Mouse (Mus musculus) liver, embryonic 11.5 days (tissue): ENCODE data around the gene Ikzf3. TPM values are rescaled to one million over a fixed set of nuclear protein-coding genes. Genes with fewer than 3 reads are reported as not detected.

Source experiments
- ATAC-seq: fragments of 200-750 bp; cut with Nextera tagmentation; replicated peaks from 2 replicates; pipeline ENCODE4 v1.8.0; 2017; ENCODE audit warnings: moderate number of reproducible peaks, mild to moderate bottlenecking, moderate TSS enrichment, moderate library complexity; ENCODE audit not compliant: low FRiP score
- DNase-seq: peaks from one replicate; pipeline ENCODE4 v3.0.0-alpha.2; 2017; ENCODE audit warnings: low spot score
- H3K27ac ChIP-seq: fragments of 300-500 bp; sonication (generic); 2 replicates; pipeline ENCODE4 v1.5.1; 2014; ENCODE audit warnings: mild to moderate bottlenecking, low read depth, low read length, control low read depth
- H3K27me3 ChIP-seq: fragments of 300-500 bp; sonication (generic); replicated peaks from 2 replicates; pipeline ENCODE4 v1.6.1; 2014; ENCODE audit warnings: low read length, mixed read lengths; ENCODE audit not compliant: control insufficient read depth, insufficient read depth
- H3K36me3 ChIP-seq: fragments of 300-500 bp; sonication (generic); 2 replicates; pipeline ENCODE4 v1.6.1; 2014; ENCODE audit warnings: mild to moderate bottlenecking, low read length, moderate library complexity, mixed read lengths; ENCODE audit not compliant: control insufficient read depth, insufficient read depth
- H3K4me1 ChIP-seq: fragments of 300-500 bp; sonication (generic); replicated peaks from 2 replicates; pipeline ENCODE4 v1.6.1; 2014; ENCODE audit warnings: low read length, mixed read lengths; ENCODE audit not compliant: control insufficient read depth, insufficient read depth
- H3K4me2 ChIP-seq: fragments of 300-500 bp; sonication (generic); 2 replicates; pipeline ENCODE4 v1.6.1; 2014; ENCODE audit warnings: mild to moderate bottlenecking, control low read depth, moderate library complexity
- H3K4me3 ChIP-seq: fragments of 300-500 bp; sonication (generic); 2 replicates; pipeline ENCODE4 v1.5.1; 2014; ENCODE audit warnings: low read depth, low read length, control low read depth
- H3K9ac ChIP-seq: fragments of 300-500 bp; sonication (generic); 2 replicates; pipeline ENCODE4 v1.6.1; 2014; ENCODE audit warnings: low read depth, low read length, control low read depth
- H3K9me3 ChIP-seq: fragments of 300-500 bp; sonication (generic); 2 replicates; pipeline ENCODE4 v1.6.1; 2016; ENCODE audit warnings: low read length, inconsistent platforms, mixed read lengths; ENCODE audit not compliant: control insufficient read depth
- WGBS: fragments of 180-500 bp; shearing (Covaris S2); extraction: QIAGEN DNeasy Blood & Tissue Kit; methylation state at CpG from one replicate; pipeline ENCODE4 v1.1.7; 2014; 5-methylcytosine and 5-hydroxymethylcytosine counted together
- polyA plus RNA-seq: library from polyadenylated mRNA; unstranded; fragments of >200 nt; fragmentation: Nextera tagmentation; extraction: Ambion mirVana; gene quantifications from 2 replicates; pipeline ENCODE4 v1.2.1, GENCODE M21; 2014

Gene Ikzf3
- polyA plus RNA-seq, 1 experiment from 2014 or later = 0.04 TPM

DNA sequence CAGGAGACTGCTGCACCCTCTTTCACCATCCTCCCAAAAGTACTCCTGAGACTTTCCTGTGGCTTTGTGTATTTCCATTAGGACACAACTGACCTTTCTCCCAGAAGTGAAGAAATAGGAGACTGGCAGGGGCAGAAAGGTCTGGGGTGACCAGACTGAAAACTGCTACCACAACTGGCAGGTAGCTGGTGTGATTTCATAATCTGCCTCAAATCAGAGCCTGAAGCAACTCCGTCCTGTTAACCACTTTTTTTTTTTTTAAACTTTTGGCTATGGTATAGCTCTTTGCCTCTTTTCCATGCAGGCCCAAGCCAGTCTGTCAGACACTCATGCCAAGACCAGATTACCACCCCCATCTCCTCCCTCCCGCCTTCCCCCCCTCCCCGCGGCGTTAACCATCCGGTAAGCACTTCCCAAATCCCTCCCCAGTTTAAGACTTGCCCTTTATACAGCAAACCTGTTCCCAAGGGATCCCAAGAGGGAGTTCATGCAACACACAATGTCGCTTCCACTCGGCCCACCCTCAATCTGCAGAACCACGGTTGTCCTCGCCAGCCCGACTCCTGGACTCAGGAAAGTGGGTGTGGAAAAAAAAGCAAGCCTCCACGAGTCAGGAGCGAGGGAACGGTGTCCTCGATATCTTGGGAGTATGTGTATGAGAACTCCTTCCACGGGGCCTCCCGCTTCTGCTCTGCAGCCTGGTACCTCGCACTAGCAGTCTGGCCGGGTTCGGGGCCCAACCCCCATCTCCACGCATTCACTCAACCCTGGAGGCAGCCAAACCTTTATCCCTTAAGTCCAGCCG is 40.5 kb upstream of the Ikzf3 start:
- H3K9me3 ChIP-seq = no peaks in the 10 kb centered on the region
- 2% methylated on average over 22 of the region's 22 CpGs for WGBS
- no peak for ATAC-seq

GRCm38 (mm10) chr11:98584629-98585177 is 38.9 kb upstream of the Ikzf3 start:
- Histone ChIP-seq H3K4me3 (peak overlapping the region; percentile 70; the same call in 1 of the 2 replicates), H3K4me2 (peak overlapping the region; percentile 89), H3K9ac (peak overlapping the region; percentile 53), H3K27me3 (no peaks in the 10 kb centered on the region), H3K36me3 (peaks cover 9% of the 10 kb centered on the region; the same call in 1 of the 2 replicates), H3K9me3 (no peaks in the 10 kb centered on the region), H3K27ac (peak overlapping the region; percentile 99; the same call in 1 of the 2 replicates), H3K4me1 (peaks cover 82% of the 10 kb centered on the region)
- ATAC-seq (no peak), DNase-seq (no peak)
- WGBS = 87% methylated on average over 6 of the region's 6 CpGs

More for the DNA sequence above, 40.5 kb upstream of the Ikzf3 start:
- H3K27me3 ChIP-seq = no peaks in the 10 kb centered on the region
- H3K4me1 ChIP-seq = peaks cover 66% of the 10 kb centered on the region
- H3K4me3 ChIP-seq = peak overlapping the region; percentile 70
- DNase-seq = no peak
- peak overlapping the region; percentile 23 for H3K27ac ChIP-seq
- peaks cover 8% of the 10 kb centered on the region; the same call in 1 of the 2 replicates for H3K36me3 ChIP-seq
- peak overlapping the region; percentile 75 for H3K9ac ChIP-seq
- H3K4me2 ChIP-seq = peak overlapping the region; percentile 89

DNA sequence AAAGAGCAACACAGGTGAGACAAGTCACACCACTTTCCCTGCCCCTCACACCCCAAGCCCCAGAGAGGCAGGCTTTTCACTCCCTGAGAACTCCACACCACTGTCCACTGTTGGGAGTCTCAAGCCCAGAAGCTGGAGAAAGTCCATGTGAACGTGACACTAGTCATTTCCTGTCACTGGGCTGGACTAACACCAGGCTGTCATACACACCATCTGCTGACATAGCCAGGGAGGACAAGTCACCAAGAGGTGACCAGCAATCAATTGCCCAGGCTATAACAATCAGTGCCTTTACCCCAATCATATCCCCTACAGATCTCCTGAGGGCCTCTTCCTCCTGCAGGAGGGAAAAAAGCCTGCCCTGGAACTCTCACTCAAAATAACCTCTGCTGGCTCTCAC is 38.3 kb upstream of the Ikzf3 start:
- peak overlapping the region; percentile 99 for H3K27ac ChIP-seq
- 45% methylated on average over 1 of the region's 1 CpGs for WGBS
- peak overlapping the region; percentile 89 for H3K4me2 ChIP-seq
- peak overlapping the region; percentile 34; the same call in 1 of the 2 replicates for H3K9ac ChIP-seq
- H3K4me3 ChIP-seq = no peak overlapping the region
- peaks cover 78% of the 10 kb centered on the region for H3K4me1 ChIP-seq
- H3K27me3 ChIP-seq = no peaks in the 10 kb centered on the region
- no peak for ATAC-seq
- no peaks in the 10 kb centered on the region for H3K9me3 ChIP-seq
- no peak for DNase-seq
- H3K36me3 ChIP-seq = peaks cover 10% of the 10 kb centered on the region; the same call in 1 of the 2 replicates

GRCm38 (mm10) chr11:98583571-98583970 is 37.7 kb upstream of the Ikzf3 start:
- Histone ChIP-seq H3K27me3 (no peaks in the 10 kb centered on the region), H3K9me3 (no peaks in the 10 kb centered on the region), H3K27ac (peak overlapping the region; percentile 99), H3K9ac (peak overlapping the region; percentile 83), H3K4me1 (peaks cover 72% of the 10 kb centered on the region), H3K4me3 (peak overlapping the region; percentile 41), H3K36me3 (peaks cover 10% of the 10 kb centered on the region; the same call in 1 of the 2 replicates), H3K4me2 (peak overlapping the region; percentile 89)
- WGBS = 10% methylated on average over 3 of the region's 3 CpGs
- ATAC-seq (peak; percentile 30; the same call in 1 of the 2 replicates), DNase-seq (no peak)

DNA sequence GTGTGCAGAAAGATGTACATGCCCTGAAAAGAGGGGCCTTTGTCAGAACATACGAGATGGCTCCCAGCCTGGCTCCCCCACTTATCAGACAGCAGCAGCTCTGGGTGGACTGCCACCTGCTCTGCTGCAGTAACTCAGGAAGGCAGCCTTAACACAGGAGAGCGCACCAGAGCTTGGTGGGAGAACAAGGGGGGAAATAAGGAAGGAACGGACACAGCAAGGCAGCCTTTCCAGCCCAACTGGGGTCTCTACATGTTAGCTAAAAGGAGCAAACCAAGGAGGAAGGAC is 37.4 kb upstream of the Ikzf3 start:
- 49% methylated on average over 3 of the region's 3 CpGs for WGBS
- Histone ChIP-seq H3K9ac (peak overlapping the region; percentile 83), H3K36me3 (peaks cover 10% of the 10 kb centered on the region; the same call in 1 of the 2 replicates), H3K4me3 (peak overlapping the region; percentile 41), H3K4me1 (peaks cover 69% of the 10 kb centered on the region), H3K4me2 (peak overlapping the region; percentile 89), H3K27ac (peak overlapping the region; percentile 99), H3K9me3 (no peaks in the 10 kb centered on the region), H3K27me3 (no peaks in the 10 kb centered on the region)
- DNase-seq (peak; percentile 63), ATAC-seq (peak; percentile 76)

DNA sequence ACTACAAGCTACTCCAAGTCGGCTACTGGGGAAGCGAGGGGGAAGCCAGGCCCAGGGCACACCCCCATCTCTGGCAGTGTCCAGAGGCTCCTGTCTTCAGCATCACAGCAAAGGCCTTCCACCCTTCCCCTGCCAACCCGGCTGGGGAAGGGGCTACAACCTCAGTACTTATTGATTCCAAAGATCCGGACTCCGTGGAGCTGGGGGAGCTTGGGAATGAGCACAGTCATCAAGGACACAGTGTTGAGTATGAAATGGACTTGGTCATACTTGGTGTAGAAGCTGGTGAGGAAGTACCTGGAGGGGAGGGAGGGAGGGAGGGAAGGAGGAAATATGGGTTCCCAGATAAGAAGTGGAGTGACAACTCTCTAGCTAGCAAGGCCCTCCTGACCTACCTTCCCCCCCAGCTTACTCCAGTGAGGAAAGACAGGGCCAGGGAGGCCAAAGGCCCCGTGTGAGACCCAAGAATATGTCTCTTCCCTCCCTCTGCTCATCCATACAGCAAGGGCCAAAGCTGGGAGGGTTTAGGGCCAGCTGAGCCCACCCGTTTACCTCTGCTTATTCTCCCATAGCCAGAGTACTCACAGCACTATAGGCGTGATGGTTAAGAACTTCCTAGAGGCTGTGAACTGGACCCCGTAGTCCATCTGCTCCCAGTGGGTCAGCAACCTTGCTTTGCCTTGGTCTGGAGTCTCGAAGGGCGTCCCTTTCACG is 36.9 kb upstream of the Ikzf3 start:
- Histone ChIP-seq H3K9ac (peak overlapping the region; percentile 83), H3K9me3 (no peaks in the 10 kb centered on the region), H3K36me3 (peaks cover 10% of the 10 kb centered on the region; the same call in 1 of the 2 replicates), H3K4me2 (peak overlapping the region; percentile 89), H3K4me3 (peak overlapping the region; percentile 41), H3K27me3 (no peaks in the 10 kb centered on the region), H3K4me1 (peaks cover 66% of the 10 kb centered on the region), H3K27ac (peak overlapping the region; percentile 99)
- 42% methylated on average over 12 of the region's 12 CpGs for WGBS
- peak; percentile 76 for ATAC-seq
- peak; percentile 55 for DNase-seq

GRCm38 (mm10) chr11:98582030-98582388 is 36.2 kb upstream of the Ikzf3 start:
- no peak for DNase-seq
- Histone ChIP-seq H3K27me3 (no peaks in the 10 kb centered on the region), H3K4me3 (peak overlapping the region; percentile 41), H3K9ac (peak overlapping the region; percentile 72), H3K4me2 (peak overlapping the region; percentile 89), H3K4me1 (peaks cover 61% of the 10 kb centered on the region), H3K9me3 (no peaks in the 10 kb centered on the region), H3K36me3 (peaks cover 10% of the 10 kb centered on the region; the same call in 1 of the 2 replicates), H3K27ac (peak overlapping the region; percentile 99)
- peak; percentile 9; the same call in 1 of the 2 replicates for ATAC-seq
- WGBS = 42% methylated on average over 8 of the region's 8 CpGs

DNA sequence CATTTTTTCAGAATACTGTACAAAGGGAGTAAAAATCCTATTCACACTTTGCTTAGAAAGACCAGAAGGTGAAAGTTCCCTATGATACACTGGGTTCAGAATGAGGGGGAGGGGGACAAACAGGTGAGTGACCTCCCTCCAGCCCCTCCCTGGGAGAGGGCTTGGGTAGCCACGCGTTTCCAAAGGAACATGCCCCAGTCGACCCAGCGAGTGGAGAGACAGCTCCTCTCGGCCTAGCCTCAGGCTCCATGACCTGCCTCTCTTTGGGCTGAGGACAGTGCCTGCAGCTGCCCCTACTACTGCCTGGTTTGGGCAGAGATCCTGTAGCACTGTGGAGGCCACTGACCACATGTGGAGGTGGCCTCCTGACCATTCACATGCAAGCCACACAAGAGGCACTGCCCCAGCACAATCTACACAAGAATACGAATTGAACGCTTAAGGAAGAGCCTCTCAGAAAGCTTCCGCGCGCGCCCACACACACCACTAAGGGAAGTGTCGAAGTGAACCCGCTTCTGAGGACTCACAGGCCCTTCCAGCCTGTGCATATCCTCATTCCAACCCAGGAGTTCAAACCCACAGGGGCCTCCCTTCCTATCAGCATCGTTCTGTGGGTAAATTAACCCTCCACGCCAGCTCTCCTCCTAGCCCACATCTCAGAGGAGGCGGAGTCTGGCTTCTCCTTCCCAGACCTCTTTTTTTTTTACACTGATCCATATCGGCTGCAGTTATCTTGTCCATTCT is 35.6 kb upstream of the Ikzf3 start:
- DNase-seq (peak; percentile 50), ATAC-seq (peak; percentile 37)
- WGBS = 32% methylated on average over 17 of the region's 17 CpGs
- H3K36me3 ChIP-seq = peaks cover 10% of the 10 kb centered on the region; the same call in 1 of the 2 replicates
- H3K4me3 ChIP-seq = peak overlapping the region; percentile 41
- H3K9me3 ChIP-seq = no peaks in the 10 kb centered on the region
- no peaks in the 10 kb centered on the region for H3K27me3 ChIP-seq
- peak overlapping the region; percentile 72 for H3K9ac ChIP-seq
- H3K4me1 ChIP-seq = peaks cover 61% of the 10 kb centered on the region
- H3K4me2 ChIP-seq = peak overlapping the region; percentile 89
- peak overlapping the region; percentile 99 for H3K27ac ChIP-seq
